Mouse (Mus musculus) splenic B cell, adult 2 months (primary cell): ENCODE data around the gene Rps18.

Source experiments
- DNase-seq: peaks from one replicate; pipeline ENCODE4 v3.0.0-alpha.2; 2011; ENCODE audit warnings: low read depth, low spot score
- H3K27me3 ChIP-seq: 2 replicates; pipeline ENCODE4 v1.6.1; 2012; ENCODE audit warnings: mild to moderate bottlenecking, low read length, moderate library complexity, mixed read lengths; ENCODE audit not compliant: control insufficient read depth, poor library complexity, insufficient read depth, severe bottlenecking
- H3K36me3 ChIP-seq: 2 replicates; pipeline ENCODE4 v1.6.1; 2012; ENCODE audit warnings: mild to moderate bottlenecking, low read length, moderate library complexity, mixed read lengths; ENCODE audit not compliant: control insufficient read depth, poor library complexity, insufficient read depth, severe bottlenecking

Rps18 gene

DNA sequence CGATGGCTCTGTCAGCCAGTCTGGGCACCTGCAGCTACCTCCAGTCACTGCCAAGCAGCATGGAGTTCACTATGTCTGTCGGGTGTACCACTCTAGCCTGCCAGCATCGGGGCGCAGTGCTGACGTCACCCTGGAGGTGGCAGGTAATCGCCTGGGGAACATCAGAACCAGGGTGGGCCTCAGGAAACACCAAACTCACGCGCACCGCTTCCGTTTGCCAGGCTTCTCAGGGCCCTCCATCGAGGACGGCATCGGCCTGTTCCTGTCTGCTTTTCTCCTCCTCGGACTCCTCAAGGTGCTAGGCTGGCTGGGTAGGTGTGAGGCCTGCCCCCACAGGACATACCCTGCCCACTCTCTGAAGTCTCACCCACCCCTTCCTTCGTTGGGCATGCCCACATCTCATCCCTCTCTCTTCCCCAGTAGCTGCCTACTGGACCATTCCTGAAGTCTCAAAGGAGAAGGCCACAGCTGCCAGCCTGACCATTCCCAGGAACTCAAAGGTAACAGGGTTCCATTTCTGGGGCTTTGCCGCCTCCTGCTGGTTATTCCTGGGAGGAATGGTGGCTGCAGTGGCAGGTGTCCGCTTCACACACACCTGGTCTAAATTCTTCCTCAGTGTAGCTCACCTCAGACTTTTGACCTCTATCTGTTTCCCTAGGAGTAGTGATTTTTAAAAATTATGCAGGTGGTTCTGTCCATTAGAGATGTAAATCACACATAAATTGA lies 29.4 kb downstream of the Rps18 start:
- Histone ChIP-seq H3K27me3 (no peaks in the 10 kb centered on the region), H3K36me3 (peaks cover 26% of the 10 kb centered on the region)
- peak; percentile 38 for DNase-seq

- Histone ChIP-seq H3K27me3 (no peaks in the 10 kb centered on the region), H3K36me3 (peaks cover 29% of the 10 kb centered on the region)
- peak; percentile 29 for DNase-seq
These were observed 30.2 kb downstream of the Rps18 start for GRCm38 (mm10) chr17:33925406-33926116.

DNA sequence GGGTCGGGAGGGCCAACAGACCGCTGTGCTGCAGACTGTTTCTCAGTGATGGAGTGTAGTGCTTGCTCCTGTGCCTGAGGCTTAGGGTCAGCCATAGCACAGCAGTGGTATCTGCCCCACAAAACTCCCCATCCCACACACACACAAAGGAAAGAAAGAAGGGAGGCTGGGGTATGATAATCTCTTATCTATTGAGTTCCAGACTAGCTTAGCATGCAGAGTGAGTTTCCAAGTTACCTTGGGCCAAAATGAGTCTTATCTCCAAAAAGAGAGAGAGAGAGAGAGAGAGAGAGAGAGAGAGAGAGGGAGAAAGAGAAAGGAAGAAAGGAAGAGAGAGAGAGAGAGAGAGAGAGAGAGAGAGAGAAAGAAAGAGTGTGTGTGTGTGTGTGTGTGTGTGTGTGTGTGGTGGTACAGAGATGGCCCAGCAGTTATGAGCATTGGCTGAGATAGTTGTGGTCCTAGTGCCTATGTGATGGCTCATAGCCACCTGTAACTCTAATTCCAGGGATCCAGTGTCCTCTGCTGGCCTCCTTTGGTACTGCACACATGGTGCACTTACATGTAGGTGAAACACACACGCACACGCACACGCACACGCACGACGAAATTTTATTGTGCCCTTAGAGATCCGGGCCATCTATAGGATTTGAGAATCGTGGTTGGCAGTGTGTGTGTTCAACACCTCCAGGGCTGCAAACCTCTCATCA lies 31.1 kb downstream of the Rps18 start:
- peak; percentile 72 for DNase-seq
- H3K27me3 ChIP-seq: no peaks in the 10 kb centered on the region
- peaks cover 29% of the 10 kb centered on the region for H3K36me3 ChIP-seq

- no peak for DNase-seq
- Histone ChIP-seq H3K27me3 (no peaks in the 10 kb centered on the region), H3K36me3 (peaks cover 19% of the 10 kb centered on the region)
These were observed 34.4 kb downstream of the Rps18 start for GRCm38 (mm10) chr17:33921361-33921760.

- Histone ChIP-seq H3K27me3 (no peaks in the 10 kb centered on the region), H3K36me3 (peaks cover 17% of the 10 kb centered on the region)
- peak; percentile 93 for DNase-seq
These were observed 35.3 kb downstream of the Rps18 start for GRCm38 (mm10) chr17:33920282-33921097.

- Histone ChIP-seq H3K27me3 (no peaks in the 10 kb centered on the region), H3K36me3 (peaks cover 11% of the 10 kb centered on the region; the same call in 1 of the 2 replicates)
- peak; percentile 96 for DNase-seq
These were observed 36.2 kb downstream of the Rps18 start for GRCm38 (mm10) chr17:33919351-33920281.

GRCm38 (mm10) chr17:33918293-33919203 lies 37.3 kb downstream of the Rps18 start:
- H3K27me3 ChIP-seq: no peaks in the 10 kb centered on the region
- H3K36me3 ChIP-seq: peaks cover 18% of the 10 kb centered on the region
- DNase-seq: peak; percentile 34

GRCm38 (mm10) chr17:33917656-33918292 lies 38.0 kb downstream of the Rps18 start:
- peaks cover 16% of the 10 kb centered on the region for H3K36me3 ChIP-seq
- no peaks in the 10 kb centered on the region for H3K27me3 ChIP-seq
- DNase-seq: no peak

GRCm38 (mm10) chr17:33916847-33917655 lies 38.8 kb downstream of the Rps18 start:
- no peaks in the 10 kb centered on the region for H3K27me3 ChIP-seq
- peaks cover 16% of the 10 kb centered on the region for H3K36me3 ChIP-seq
- no peak for DNase-seq

DNA sequence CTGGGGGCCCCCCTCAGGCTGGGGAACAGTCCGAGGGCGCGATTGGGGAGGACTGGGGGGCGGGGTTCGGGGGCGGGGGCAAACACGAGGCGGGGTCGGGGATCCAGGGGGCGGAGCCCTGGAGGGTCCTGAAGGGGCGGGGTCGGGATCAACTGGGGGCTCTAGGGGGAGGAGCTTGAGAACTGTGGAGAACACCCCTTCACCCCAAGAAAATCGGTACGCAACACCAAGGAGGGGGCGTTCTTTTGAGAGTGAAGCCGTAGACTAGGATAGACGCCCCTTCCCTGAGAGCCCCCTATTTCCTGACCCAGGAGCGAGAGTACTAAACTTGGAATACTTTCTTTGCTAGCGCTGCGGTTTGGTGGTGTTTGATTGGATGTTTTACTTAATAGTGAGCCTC lies 39.5 kb downstream of the Rps18 start:
- no peaks in the 10 kb centered on the region for H3K27me3 ChIP-seq
- DNase-seq: no peak
- peaks cover 17% of the 10 kb centered on the region for H3K36me3 ChIP-seq

- Histone ChIP-seq H3K36me3 (peaks cover 14% of the 10 kb centered on the region), H3K27me3 (no peaks in the 10 kb centered on the region)
- peak; percentile 97 for DNase-seq
These were observed 40.0 kb downstream of the Rps18 start, which contains the start of the genes Tapbp and Zbtb22 for GRCm38 (mm10) chr17:33915671-33916250. TSS of gene Tapbp (plus strand) at chr17:33915899. TSS of gene Zbtb22 (plus strand) at chr17:33915904.
